Mouse (Mus musculus): ENCODE measurements at regions not wholly inside any gene's neighbourhood (a gene's known extent, or its start where the extent isn't known, plus 50 kb on each side); places are given as distances from the start of the nearest gene placed in this dataset.
A peak's percentile ranks its signal among the peaks of the same experiment; 100 is the strongest.

- ATAC-seq (replicated peaks; ENCODE audit: low read depth, poor library complexity, severe bottlenecking): no peak
Observed at GRCm38 (mm10) chr1:186909518-186910105, 57.6 kb upstream of the D1Pas1 start.

DNA sequence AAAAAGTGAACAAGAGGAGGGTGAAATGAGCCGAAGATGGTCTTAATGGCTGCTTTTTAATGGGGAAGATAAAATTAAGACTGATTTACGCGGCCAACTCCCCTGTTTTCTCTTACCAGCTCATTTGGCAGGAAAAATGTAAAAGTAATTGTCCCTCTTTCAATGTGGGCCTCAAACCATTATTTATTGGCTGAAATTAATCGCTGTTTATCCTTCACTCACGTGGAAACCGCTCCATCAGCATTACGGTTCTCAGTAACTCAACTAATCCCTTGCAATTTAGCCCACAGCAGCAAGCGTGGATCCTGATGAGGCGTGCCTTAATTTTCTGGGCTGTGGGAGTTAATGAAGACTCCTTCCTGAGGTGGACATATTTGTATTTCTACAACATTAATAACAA, 58.1 kb upstream of the D1Pas1 start:
- no peak for ATAC-seq (replicated peaks; ENCODE audit: low read depth, poor library complexity, severe bottlenecking)

GRCm38 (mm10) chr1:186907409-186908170, 59.6 kb upstream of the D1Pas1 start:
- no peak for ATAC-seq (replicated peaks; ENCODE audit: low read depth, poor library complexity, severe bottlenecking)

DNA sequence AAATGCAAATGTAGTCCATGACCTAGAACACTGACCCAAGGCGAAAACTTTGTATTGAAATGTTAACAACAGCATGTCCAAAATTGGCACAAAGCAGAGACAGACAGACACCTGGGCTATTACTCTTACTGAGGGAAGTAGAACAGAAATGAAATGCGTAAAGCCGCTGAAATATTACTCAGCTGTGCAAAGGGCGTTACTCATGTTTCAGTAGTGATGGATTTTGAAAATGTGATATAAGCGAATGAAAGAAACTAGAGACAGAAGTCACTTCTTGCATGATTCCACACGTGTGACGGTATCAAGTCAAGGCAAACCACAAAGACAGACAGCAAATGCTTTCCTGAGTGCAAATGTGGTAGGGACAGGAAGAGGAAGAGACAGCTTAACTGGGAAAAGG, 61.3 kb upstream of the D1Pas1 start:
- no peak for ATAC-seq (replicated peaks; ENCODE audit: low read depth, poor library complexity, severe bottlenecking)

DNA sequence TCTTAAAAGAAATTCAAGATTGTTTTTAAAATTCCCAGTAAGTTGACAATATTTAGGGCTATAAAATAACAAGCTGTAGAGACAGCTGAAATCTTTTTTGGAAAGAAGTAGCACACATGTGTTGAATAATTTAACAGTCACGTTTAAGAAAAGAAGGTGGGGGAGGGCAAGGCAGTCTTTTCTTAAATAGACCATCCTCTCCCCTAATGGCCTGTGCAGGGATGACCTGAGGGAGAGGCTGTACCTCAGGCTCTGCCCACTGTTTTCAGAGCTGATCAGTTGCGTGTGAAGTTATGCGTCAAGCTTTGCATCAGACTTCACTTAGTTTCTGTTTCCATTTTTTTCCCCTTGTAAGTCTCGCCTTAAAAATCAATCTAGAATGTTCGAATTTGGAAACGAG, 65.7 kb upstream of the D1Pas1 start:
- no peak for ATAC-seq (replicated peaks; ENCODE audit: low read depth, poor library complexity, severe bottlenecking)

DNA sequence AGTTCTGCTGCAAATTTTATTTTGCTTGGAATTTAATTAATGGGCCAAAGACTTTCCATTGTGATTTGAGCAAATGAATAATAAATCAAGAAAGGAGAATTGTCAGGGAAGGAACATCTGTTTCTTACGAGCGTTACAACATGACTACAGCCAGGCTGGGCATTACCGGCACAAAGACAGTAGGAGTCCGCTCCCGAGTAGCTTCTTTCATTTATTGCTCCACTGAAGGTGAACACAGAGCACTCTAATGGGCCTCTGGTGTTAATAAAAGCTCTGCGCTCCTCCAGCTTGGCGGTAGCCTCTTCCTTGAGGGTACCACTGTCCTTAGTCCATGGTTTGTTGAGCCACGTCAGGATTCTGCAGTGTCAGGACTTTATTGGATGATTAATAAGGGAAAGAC, 69.0 kb upstream of the D1Pas1 start:
- no peak for ATAC-seq (replicated peaks; ENCODE audit: low read depth, poor library complexity, severe bottlenecking)

- no peak for ATAC-seq (replicated peaks; ENCODE audit: low read depth, poor library complexity, severe bottlenecking)
Observed at GRCm38 (mm10) chr1:186889584-186889852, 77.7 kb upstream of the D1Pas1 start.

GRCm38 (mm10) chr1:186888767-186889583, 78.2 kb upstream of the D1Pas1 start:
- no peak for ATAC-seq (replicated peaks; ENCODE audit: low read depth, poor library complexity, severe bottlenecking)

DNA sequence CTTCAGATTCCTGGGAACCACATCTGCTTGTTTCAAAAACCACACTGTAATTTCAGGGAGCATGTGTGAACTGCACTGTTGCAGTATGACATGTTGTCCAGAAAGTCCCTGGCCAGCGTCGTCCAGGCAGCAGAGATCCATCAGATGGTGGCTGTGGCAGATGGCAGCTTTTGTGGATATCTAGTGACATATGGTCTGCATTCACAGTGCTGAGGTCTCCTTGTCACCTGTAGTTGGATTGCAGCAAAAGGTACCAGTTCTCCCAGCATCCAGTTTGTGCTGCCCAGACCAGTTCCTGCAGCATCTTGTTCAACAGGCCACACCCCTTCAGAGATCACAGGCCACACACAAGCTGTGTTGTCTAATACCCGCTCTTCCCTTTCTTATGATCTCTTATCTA, 80.1 kb upstream of the D1Pas1 start:
- no peak for ATAC-seq (replicated peaks; ENCODE audit: low read depth, poor library complexity, severe bottlenecking)

GRCm38 (mm10) chr1:186880391-186880790, 86.8 kb upstream of the D1Pas1 start:
- no peak for ATAC-seq (replicated peaks; ENCODE audit: low read depth, poor library complexity, severe bottlenecking)

GRCm38 (mm10) chr1:186860608-186861444, 106.4 kb upstream of the D1Pas1 start:
- no peak for ATAC-seq (replicated peaks; ENCODE audit: low read depth, poor library complexity, severe bottlenecking)

- ATAC-seq (replicated peaks; ENCODE audit: low read depth, poor library complexity, severe bottlenecking): no peak
Observed at GRCm38 (mm10) chr1:186858285-186858684, 108.9 kb upstream of the D1Pas1 start.

DNA sequence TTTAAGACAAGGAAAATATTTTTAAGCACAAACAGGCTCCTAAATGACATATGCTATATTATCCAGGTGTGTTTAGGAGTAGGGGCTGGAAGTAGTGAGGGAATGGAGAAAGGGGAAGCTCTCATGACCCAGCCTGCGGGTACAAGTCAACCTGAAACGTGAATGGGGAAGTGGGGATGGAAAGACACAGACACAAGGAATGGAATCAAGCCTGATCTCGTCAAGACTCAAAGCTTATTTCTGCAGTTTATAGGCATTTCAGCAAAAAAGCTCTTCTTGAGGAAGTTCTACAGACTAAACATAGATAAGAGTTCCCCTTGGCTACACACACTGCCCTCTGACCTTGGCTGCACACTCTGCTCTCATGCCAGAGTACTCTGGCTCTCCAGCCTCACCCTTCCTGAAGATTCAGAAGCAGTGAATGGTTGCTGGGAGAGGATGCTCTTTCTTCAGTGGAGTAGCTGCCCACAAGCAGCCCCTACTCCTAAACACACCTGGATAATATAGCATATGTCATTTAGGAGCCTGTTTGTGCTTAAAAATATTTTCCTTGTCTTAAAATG, 106.4 kb upstream of the Rrp15 start:
- no peak for ATAC-seq (replicated peaks; ENCODE audit: low read depth, poor library complexity, severe bottlenecking)

GRCm38 (mm10) chr1:186845256-186845655, 96.1 kb upstream of the Rrp15 start:
- no peak for ATAC-seq (replicated peaks; ENCODE audit: low read depth, poor library complexity, severe bottlenecking)

GRCm38 (mm10) chr1:186833896-186834800, 85.0 kb upstream of the Rrp15 start:
- ATAC-seq (replicated peaks; ENCODE audit: low read depth, poor library complexity, severe bottlenecking): peak; percentile 56

DNA sequence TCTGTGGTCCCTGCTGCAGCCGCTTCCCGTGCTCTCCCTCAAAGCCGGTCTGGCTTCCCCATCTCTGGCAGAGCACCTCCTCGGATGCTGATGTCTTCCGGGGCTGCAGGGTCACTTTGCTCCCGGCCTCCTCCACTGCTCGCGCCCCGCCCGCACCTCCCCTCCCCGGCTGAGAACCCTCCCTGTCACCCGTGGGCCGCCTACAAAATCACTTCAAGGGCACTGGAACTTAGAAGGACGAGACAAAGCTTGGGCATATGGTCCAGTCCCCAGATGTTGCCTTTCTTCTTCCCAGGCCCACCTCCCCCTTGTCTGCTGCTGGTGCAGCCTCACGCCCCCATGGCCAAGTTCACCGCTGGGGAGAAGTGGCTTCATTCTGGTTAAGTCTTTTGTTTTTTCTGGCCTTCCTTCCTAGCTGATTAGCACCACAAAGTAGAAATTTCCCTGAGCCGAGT, 84.3 kb upstream of the Rrp15 start:
- peak; percentile 32; the same call in 1 of the 2 replicates for ATAC-seq (replicated peaks; ENCODE audit: low read depth, poor library complexity, severe bottlenecking)

- peak; percentile 73 for ATAC-seq (replicated peaks; ENCODE audit: low read depth, poor library complexity, severe bottlenecking)
Observed at GRCm38 (mm10) chr1:186827773-186828172, 78.6 kb upstream of the Rrp15 start.

DNA sequence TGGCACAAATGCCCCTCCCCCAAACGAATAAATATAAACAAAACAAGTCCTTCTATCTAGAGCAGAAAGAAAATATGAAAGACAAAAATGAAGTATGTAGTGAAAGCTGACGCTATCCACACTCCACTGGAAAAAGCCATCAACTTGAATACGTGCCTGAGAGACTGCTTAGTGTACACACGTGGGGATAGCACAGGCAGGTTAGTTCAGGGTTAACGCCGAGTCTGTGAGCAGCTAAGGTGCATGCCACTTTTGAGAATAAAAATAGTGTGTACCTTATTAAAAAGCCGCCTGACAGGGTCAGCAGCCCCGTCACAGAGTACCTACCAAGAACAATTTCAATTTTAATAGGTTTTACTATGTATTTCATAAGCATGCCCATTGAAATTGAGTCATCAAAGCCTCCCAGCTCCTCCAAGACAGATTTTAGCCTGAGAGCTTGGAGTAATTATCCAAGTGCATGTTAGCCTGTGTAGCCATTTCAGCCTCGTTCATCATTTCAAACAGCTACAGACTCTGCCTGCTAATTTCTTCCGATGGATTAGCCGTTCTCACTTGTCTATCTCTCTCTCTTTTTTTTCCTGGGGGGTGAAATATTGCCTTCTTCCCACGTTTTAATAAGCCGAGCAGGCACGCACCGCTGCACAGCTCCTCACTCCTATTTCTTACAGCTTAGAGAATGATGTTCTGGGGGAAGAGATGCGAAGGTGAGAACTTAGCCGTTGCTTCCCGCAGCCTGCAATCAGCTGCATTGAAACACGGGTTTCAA, 59.2 kb upstream of the Rrp15 start:
- ATAC-seq (replicated peaks; ENCODE audit: low read depth, poor library complexity, severe bottlenecking): no peak

Measured in common myeloid progenitor, adult 5-6 weeks (primary cell).